Mouse (Mus musculus) left cerebral cortex, postnatal 14 days (tissue): ENCODE results near the gene Trnp1. TPM values are rescaled to one million over a fixed set of nuclear protein-coding genes. Genes with fewer than 3 reads are reported as not detected.

Experiments used
- total RNA-seq, 2 experiments: library from RNA; stranded (reverse); gene quantifications; 2 replicates each; pipeline ENCODE4 v1.2.3; 2021

The Trnp1 gene
- total RNA-seq, 2 experiments from 2014 or later: 150 to 170 TPM

Other genes starting within 250 kb of the Trnp1 start
- gene Sytl1, start 235.4 kb downstream of the Trnp1 start, total RNA-seq: under 1 TPM in 1 of 2 experiments, not detected in 1; 0.51 TPM
- 10 to 100 TPM; 81.7 to 87.9 TPM for gene Tmem222, start 220.8 kb downstream of the Trnp1 start, total RNA-seq
- gene Wdtc1, start 145.1 kb downstream of the Trnp1 start, total RNA-seq: 10 to 100 TPM; 56.6 to 60.8 TPM
- gene Slc9a1, start 128.8 kb downstream of the Trnp1 start, total RNA-seq: 10 to 100 TPM; 41.5 to 46.7 TPM
- not detected for gene Tent5b, start 18.4 kb downstream of the Trnp1 start, total RNA-seq
- gene Kdf1, start 20.4 kb upstream of the Trnp1 start, total RNA-seq: not detected
- 100 to 1,000 TPM; 102 TPM for gene Nudc, start 47.4 kb upstream of the Trnp1 start, total RNA-seq
- not detected for gene Nr0b2, start 54.8 kb upstream of the Trnp1 start, total RNA-seq
- 1 to 10 TPM; 9.2 to 9.6 TPM for gene Gpatch3, start 76.2 kb upstream of the Trnp1 start, total RNA-seq
- 10 to 100 TPM in 1 of 2 experiments, 1 to 10 TPM in 1; 9.5 to 10.6 TPM for gene Gpn2, start 85.8 kb upstream of the Trnp1 start, total RNA-seq
- 1 to 10 TPM; 1.0 to 1.4 TPM for gene Sfn, start 103.6 kb upstream of the Trnp1 start, total RNA-seq
- 10 to 100 TPM; 29.3 to 32.9 TPM for gene Zdhhc18, start 151.6 kb upstream of the Trnp1 start, total RNA-seq
- 1 to 10 TPM; 6.2 TPM for gene Pigv, start 174.1 kb upstream of the Trnp1 start, total RNA-seq